Mouse (Mus musculus) left cerebral cortex, postnatal 14 days (tissue): ENCODE results near the gene Gm17304. TPM values are rescaled to one million over a fixed set of nuclear protein-coding genes. Genes with fewer than 3 reads are reported as not detected.

ENCODE experiments used
- DNase-seq, 2 experiments: peaks; one replicate each; pipeline ENCODE4 v3.0.0; 2021 to 2022; ENCODE audit warnings: low spot score in 2 of 2, mixed read lengths in 1 of 2
- intact Hi-C: fragments of 180-260 bp; cut with DNase I; formaldehyde crosslinking; loops from one replicate; pipeline ENCODE4 v1.15.1; 2025
- long read RNA-seq, 2 experiments: library from polyadenylated mRNA; stranded (forward); transcript quantifications; one replicate each; pipeline ENCODE4 v2.0.0; 2021
- total RNA-seq, 2 experiments: library from RNA; stranded (reverse); gene quantifications; 2 replicates each; pipeline ENCODE4 v1.2.3; 2021

Gm17304 gene
- total RNA-seq, result not detected
- long read RNA-seq, experiment 1, result 0 reads
- long read RNA-seq, experiment 2, result 0 reads

- no peak for DNase-seq
- intact Hi-C loops, result no loop called here
These were observed at the start of gene Gm17304 for GRCm38 (mm10) chr5:106608798-106609197. Gene Gm17304, plus strand, starts transcription at chr5:106609098.

- intact Hi-C loops, result loop anchor here (5.0 kb wide), 1 partner anchor 89 kb away; no protein-coding TSS in a partner anchor
- DNase-seq, result no peak
These were observed 48.0 kb upstream of the Gm17304 start for GRCm38 (mm10) chr5:106560631-106561498.

GRCm38 (mm10) chr5:106561499-106561822 is 47.4 kb upstream of the Gm17304 start:
- DNase-seq, result no peak
- intact Hi-C loops, result loop anchor here (5.0 kb wide), 1 partner anchor 89 kb away; no protein-coding TSS in a partner anchor

GRCm38 (mm10) chr5:106566025-106566424 is 42.9 kb upstream of the Gm17304 start:
- no peak for DNase-seq
- intact Hi-C loops, result no loop called here

- DNase-seq, result peak in 1 of 2 experiments; percentile 9
- intact Hi-C loops, result no loop called here
These were observed 34.9 kb upstream of the Gm17304 start for GRCm38 (mm10) chr5:106573742-106574559.

GRCm38 (mm10) chr5:106574560-106574946 is 34.3 kb upstream of the Gm17304 start:
- intact Hi-C loops, result no loop called here
- DNase-seq, result peak; percentile 71 to 85

- no peak for DNase-seq
- intact Hi-C loops, result no loop called here
These were observed 33.8 kb upstream of the Gm17304 start for GRCm38 (mm10) chr5:106575098-106575497.

GRCm38 (mm10) chr5:106577237-106577888 is 31.5 kb upstream of the Gm17304 start:
- intact Hi-C loops, result no loop called here
- DNase-seq, result no peak

GRCm38 (mm10) chr5:106580943-106581342 is 28.0 kb upstream of the Gm17304 start:
- intact Hi-C loops, result no loop called here
- no peak for DNase-seq

GRCm38 (mm10) chr5:106589006-106589405 is 19.9 kb upstream of the Gm17304 start:
- DNase-seq, result no peak
- intact Hi-C loops, result no loop called here

- DNase-seq, result no peak
- intact Hi-C loops, result no loop called here
These were observed 19.2 kb upstream of the Gm17304 start for GRCm38 (mm10) chr5:106589670-106590069.

- intact Hi-C loops, result no loop called here
These were observed 18.2 kb upstream of the Gm17304 start for GRCm38 (mm10) chr5:106590686-106591085.

GRCm38 (mm10) chr5:106594388-106594787 is 14.5 kb upstream of the Gm17304 start:
- no peak for DNase-seq
- intact Hi-C loops, result no loop called here

More at GRCm38 (mm10) chr5:106590686-106591085, 18.2 kb upstream of the Gm17304 start:
- no peak for DNase-seq

- DNase-seq, result no peak
- intact Hi-C loops, result no loop called here
These were observed 11.4 kb upstream of the Gm17304 start for GRCm38 (mm10) chr5:106597472-106597871.

- DNase-seq, result no peak
- intact Hi-C loops, result no loop called here
These were observed 9.4 kb upstream of the Gm17304 start for GRCm38 (mm10) chr5:106599482-106599881.

GRCm38 (mm10) chr5:106604381-106604780 is 4.5 kb upstream of the Gm17304 start:
- no peak for DNase-seq
- intact Hi-C loops, result no loop called here

GRCm38 (mm10) chr5:106605096-106605495 is 3.8 kb upstream of the Gm17304 start:
- DNase-seq, result no peak
- intact Hi-C loops, result no loop called here

GRCm38 (mm10) chr5:106607081-106607480 is 1.8 kb upstream of the Gm17304 start:
- intact Hi-C loops, result no loop called here

GRCm38 (mm10) chr5:106612151-106612550 is 3.3 kb downstream of the Gm17304 start:
- intact Hi-C loops, result no loop called here
- DNase-seq, result no peak

More at GRCm38 (mm10) chr5:106607081-106607480, 1.8 kb upstream of the Gm17304 start:
- no peak for DNase-seq

- intact Hi-C loops, result no loop called here
- DNase-seq, result no peak
These were observed 5.7 kb downstream of the Gm17304 start for GRCm38 (mm10) chr5:106614570-106614969.
